23 mouse cellular contexts compared by ENCODE assay signal in the genomic region with DNA sequence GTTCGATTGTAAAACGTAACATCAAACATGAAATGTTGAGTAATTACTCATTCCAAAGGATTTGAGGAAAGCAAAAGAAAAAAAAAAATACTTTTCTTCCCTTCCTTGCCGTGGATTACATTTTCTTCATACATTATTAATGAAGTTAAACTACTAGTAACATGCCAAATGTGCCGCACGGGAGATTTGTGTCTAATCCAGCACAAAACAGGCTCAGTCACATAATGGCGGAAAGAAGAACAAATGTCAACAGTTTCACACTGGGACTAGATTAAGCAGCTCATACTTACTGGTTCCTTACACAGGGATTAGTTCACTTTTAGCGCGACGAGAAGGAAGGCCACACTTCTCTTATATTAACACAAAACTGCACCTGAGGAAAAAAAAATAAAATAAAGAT.
DNase-seq lines count a peak whose midpoint lies in the region; ATAC-seq and TF ChIP-seq lines count a peak whose summit lies in the region.
"Had no signal": no experiment of that assay in that cellular context is flagged by ENCODE, and none has a peak within 500 bp of the region (broad histone marks: within the 10 kb centered on the region; RNA-seq: fewer than 3 reads in every experiment).

No protein-coding gene starts in this region.

- WGBS in neural tube, embryonic 15.5 days: 52% methylated on average over 9 of the region's 9 CpGs
- 84% methylated on average over 9 of the region's 9 CpGs for WGBS in heart, embryonic 11.5 days (ENCODE audit: insufficient replicate concordance)

- peak overlapping the region; percentile 36 for H3K4me2 ChIP-seq in neural tube, embryonic 15.5 days
- H3K4me2 ChIP-seq in heart, embryonic 11.5 days: no peak overlapping the region
- H3K4me2 ChIP-seq: heart, embryonic 12.5 days; hindbrain, embryonic 14.5 days had no signal

- H3K4me1 ChIP-seq in testis, adult 2 months (ENCODE audit: control insufficient read depth, insufficient read depth, low read length): peaks cover 2% of the 10 kb centered on the region; the same call in 1 of the 2 replicates
- H3K4me1 ChIP-seq in neural tube, embryonic 15.5 days: no peaks in the 10 kb centered on the region
- no peaks in the 10 kb centered on the region for H3K4me1 ChIP-seq in heart, embryonic 11.5 days (ENCODE audit: control insufficient read depth, insufficient read depth, low read length)
- H3K4me1 ChIP-seq: heart, embryonic 12.5 days; megakaryocyte, embryonic 14.5 days had no signal

- ATAC-seq in neural tube, embryonic 15.5 days (ENCODE audit: low FRiP score): no peak
- no peak for ATAC-seq in heart, embryonic 11.5 days (replicated peaks; ENCODE audit: insufficient number of reproducible peaks, low FRiP score, low TSS enrichment)
- ATAC-seq: forebrain, embryonic 16.5 days; intestine, embryonic 16.5 days had no signal

- peak overlapping the region; percentile 13; the same call in 1 of the 2 replicates for H3K4me3 ChIP-seq in gastrocnemius, adult 2 months
- peak overlapping the region; percentile 4; the same call in 1 of the 2 replicates for H3K4me3 ChIP-seq in testis, adult 2 months (ENCODE audit: control insufficient read depth, low read depth, low read length)
- no peak overlapping the region for H3K4me3 ChIP-seq in neural tube, embryonic 15.5 days (replicated peaks)
- H3K4me3 ChIP-seq in heart, embryonic 11.5 days (ENCODE audit: low read depth, low read length): no peak overlapping the region
- H3K4me3 ChIP-seq: erythroblast, embryonic 14.5 days; heart, embryonic 12.5 days; megakaryocyte, embryonic 14.5 days; myocyte had no signal

- TF ChIP-seq POLR2A in testis, adult 2 months (IDR thresholded peaks at IDR 0.05; ENCODE audit: control insufficient read depth, low read depth, low read length): no peak

- H3K36me3 ChIP-seq in testis, adult 2 months (ENCODE audit: control insufficient read depth, insufficient read depth, low read length): no peaks in the 10 kb centered on the region
- H3K36me3 ChIP-seq in neural tube, embryonic 15.5 days: no peaks in the 10 kb centered on the region
- no peaks in the 10 kb centered on the region for H3K36me3 ChIP-seq in heart, embryonic 11.5 days (ENCODE audit: control insufficient read depth, insufficient read depth, low read length)
- H3K36me3 ChIP-seq: heart, embryonic 12.5 days had no signal

- no peaks in the 10 kb centered on the region for H3K9me3 ChIP-seq in neural tube, embryonic 15.5 days (replicated peaks)
- H3K9me3 ChIP-seq in heart, embryonic 11.5 days (replicated peaks; ENCODE audit: control insufficient read depth, low read length): no peaks in the 10 kb centered on the region
- H3K9me3 ChIP-seq: heart, embryonic 12.5 days had no signal

- no peaks in the 10 kb centered on the region for H3K27me3 ChIP-seq in testis, adult 2 months (ENCODE audit: control insufficient read depth, insufficient read depth, low read length)
- H3K27me3 ChIP-seq in neural tube, embryonic 15.5 days (replicated peaks): no peaks in the 10 kb centered on the region
- no peaks in the 10 kb centered on the region for H3K27me3 ChIP-seq in heart, embryonic 11.5 days (ENCODE audit: control insufficient read depth, insufficient read depth, low read length)
- H3K27me3 ChIP-seq: CH12.LX; heart, embryonic 12.5 days; megakaryocyte, embryonic 14.5 days had no signal

- no peak overlapping the region for H3K9ac ChIP-seq in neural tube, embryonic 15.5 days (replicated peaks)
- H3K9ac ChIP-seq in heart, embryonic 11.5 days (ENCODE audit: low read depth, low read length): no peak overlapping the region
- H3K9ac ChIP-seq: heart, embryonic 12.5 days; hindbrain, embryonic 14.5 days had no signal

- intact Hi-C loops in gastrocnemius, adult 2 months (cut with DNase I): no loop called here

- no peak for DNase-seq in gastrocnemius, adult 2 months
- DNase-seq in gastrocnemius, postnatal 10 days: no peak
- no peak for DNase-seq in testis, postnatal 10 days (ENCODE audit: low spot score)
- no peak for DNase-seq in natural killer cell, adult 2 months (ENCODE audit: low spot score in 2 of 2)
- DNase-seq in cerebellum, adult 8-10 months: no peak
- DNase-seq: adrenal gland, postnatal 14 days; cerebellum, adult 18-20 months; cerebellum, postnatal 36 days; heart, postnatal 14 days; liver; right cerebral cortex, adult 18-20 months; thymus, postnatal 14 days had no signal

- TF ChIP-seq CTCF in gastrocnemius, adult 2 months (IDR thresholded peaks at IDR 0.05): no peak
- TF ChIP-seq CTCF in testis, adult 2 months (IDR thresholded peaks at IDR 0.05; ENCODE audit: control insufficient read depth, insufficient read depth, insufficient replicate concordance, low read depth, low read length): no peak

- H3K27ac ChIP-seq in gastrocnemius, adult 2 months: no peak overlapping the region
- peak overlapping the region; percentile 67; the same call in 1 of the 2 replicates for H3K27ac ChIP-seq in testis, adult 2 months (ENCODE audit: control insufficient read depth, insufficient read depth, low read depth, low read length)
- no peak overlapping the region for H3K27ac ChIP-seq in neural tube, embryonic 15.5 days (replicated peaks)
- no peak overlapping the region for H3K27ac ChIP-seq in heart, embryonic 11.5 days (ENCODE audit: low read depth, low read length)
- H3K27ac ChIP-seq: hindbrain, embryonic 14.5 days had no signal

Comparison
In these comparisons a context has a peak if more than half of its experiments do, and no peak if none do; other contexts are left out.
1. H3K4me3 ChIP-seq: peak in gastrocnemius, adult 2 months (single experiment) and testis, adult 2 months (single experiment); none in neural tube, embryonic 15.5 days (single experiment) and heart, embryonic 11.5 days (single experiment).